Mouse (Mus musculus) B cell, adult 67 days (primary cell): Measurements from ENCODE around the gene Tcf7l2. TPM values are rescaled to one million over a fixed set of nuclear protein-coding genes. Genes with fewer than 3 reads are reported as not detected.

ENCODE experiments used
- total RNA-seq, 2 experiments: library from RNA; stranded (reverse); gene quantifications; 4 replicates each; pipeline ENCODE4 v1.2.4; 2023

Tcf7l2 gene
- total RNA-seq = 1 to 10 TPM; 3.9 to 6.6 TPM

GRCm38 (mm10) chr19:55741439-55741928 is at the start of gene Tcf7l2:
TSS of gene Tcf7l2 (plus strand) at chr19:55741820.

